Mouse (Mus musculus): ENCODE results near the gene Pbld1. TPM values are rescaled to one million over a fixed set of nuclear protein-coding genes. Genes with fewer than 3 reads are reported as not detected.

Gene Pbld1
- polyA plus RNA-seq, 1 experiment from 2014 or later = 0.95 TPM

GRCm38 (mm10) chr10:63021702-63022101, 38.3 kb upstream of the Pbld1 start:
- Histone ChIP-seq H3K27ac (ENCODE audit: low read length) (no peak overlapping the region), H3K9me3 (ENCODE audit: low read length) (no peaks in the 10 kb centered on the region), H3K36me3 (ENCODE audit: insufficient read depth, low read length) (peaks cover 12% of the 10 kb centered on the region; the same call in 1 of the 2 replicates), H3K4me2 (replicated peaks; ENCODE audit: low read depth, low read length) (peak overlapping the region; percentile 64), H3K9ac (replicated peaks; ENCODE audit: low read depth) (peak overlapping the region; percentile 98; the same call in 1 of the 2 replicates), H3K27me3 (replicated peaks; ENCODE audit: insufficient read depth, low read length) (no peaks in the 10 kb centered on the region), H3K4me3 (ENCODE audit: low read depth, low read length) (peak overlapping the region; percentile 88; the same call in 1 of the 2 replicates), H3K4me1 (ENCODE audit: insufficient read depth, low read depth, low read length) (peaks cover 10% of the 10 kb centered on the region; the same call in 1 of the 2 replicates)
- WGBS = 26% methylated on average over 4 of the region's 4 CpGs
- DNase-seq (ENCODE audit: low spot score) = no peak
- TF ChIP-seq EP300 (IDR thresholded peaks at IDR 0.05) = no peak
- no peak for TF ChIP-seq CTCF (IDR thresholded peaks at IDR 0.05)
- ATAC-seq = no peak

GRCm38 (mm10) chr10:63022541-63023120, 37.3 kb upstream of the Pbld1 start:
- peak overlapping the region; percentile 98 for H3K9ac ChIP-seq (replicated peaks; ENCODE audit: low read depth)
- ATAC-seq (no peak), DNase-seq (ENCODE audit: low spot score) (no peak)
- H3K4me1 ChIP-seq (ENCODE audit: insufficient read depth, low read depth, low read length) = peaks cover 10% of the 10 kb centered on the region; the same call in 1 of the 2 replicates
- under 1% methylated on average over 27 of the region's 27 CpGs for WGBS
- no peaks in the 10 kb centered on the region for H3K27me3 ChIP-seq (replicated peaks; ENCODE audit: insufficient read depth, low read length)
- peak overlapping the region; percentile 99 for H3K27ac ChIP-seq (ENCODE audit: low read length)
- H3K4me2 ChIP-seq (replicated peaks; ENCODE audit: low read depth, low read length) = peak overlapping the region; percentile 64
- H3K36me3 ChIP-seq (ENCODE audit: insufficient read depth, low read length) = 0 out of 2 replicates have a peak, but pooled peaks cover 3% of the 10 kb centered on the region
- peak overlapping the region; percentile 88 for H3K4me3 ChIP-seq (ENCODE audit: low read depth, low read length)
- H3K9me3 ChIP-seq (ENCODE audit: low read length) = no peaks in the 10 kb centered on the region
- no peak for TF ChIP-seq CTCF (IDR thresholded peaks at IDR 0.05)
- TF ChIP-seq EP300 (IDR thresholded peaks at IDR 0.05) = no peak

- DNase-seq (ENCODE audit: low spot score) (peak; percentile 69), ATAC-seq (peak; percentile 27)
- no peak; the same call in 1 of the 2 replicates for TF ChIP-seq EP300 (IDR thresholded peaks at IDR 0.05)
- TF ChIP-seq CTCF (IDR thresholded peaks at IDR 0.05) = no peak
- 4% methylated on average over 26 of the region's 68 CpGs for WGBS
- no peaks in the 10 kb centered on the region for H3K36me3 ChIP-seq (ENCODE audit: insufficient read depth, low read length)
- H3K27me3 ChIP-seq (replicated peaks; ENCODE audit: insufficient read depth, low read length) = no peaks in the 10 kb centered on the region
- H3K4me3 ChIP-seq (ENCODE audit: low read depth, low read length) = peak overlapping the region; percentile 88
- no peaks in the 10 kb centered on the region for H3K9me3 ChIP-seq (ENCODE audit: low read length)
- peak overlapping the region; percentile 64 for H3K4me2 ChIP-seq (replicated peaks; ENCODE audit: low read depth, low read length)
- peak overlapping the region; percentile 98 for H3K9ac ChIP-seq (replicated peaks; ENCODE audit: low read depth)
- H3K27ac ChIP-seq (ENCODE audit: low read length) = peak overlapping the region; percentile 99
- peaks cover 10% of the 10 kb centered on the region; the same call in 1 of the 2 replicates for H3K4me1 ChIP-seq (ENCODE audit: insufficient read depth, low read depth, low read length)
These were observed 36.7 kb upstream of the Pbld1 start for GRCm38 (mm10) chr10:63023121-63023748.

GRCm38 (mm10) chr10:63023749-63024579, 36.0 kb upstream of the Pbld1 start, which contains the start of the genes Hnrnph3 and Pbld2:
TSS of gene Hnrnph3 (minus strand) at chr10:63024217.
TSS of gene Pbld2 (plus strand) at chr10:63024315.
- no peaks in the 10 kb centered on the region for H3K27me3 ChIP-seq (replicated peaks; ENCODE audit: insufficient read depth, low read length)
- no peaks in the 10 kb centered on the region for H3K9me3 ChIP-seq (ENCODE audit: low read length)
- TF ChIP-seq EP300 (IDR thresholded peaks at IDR 0.05) = no peak; the same call in 1 of the 2 replicates
- TF ChIP-seq CTCF (IDR thresholded peaks at IDR 0.05) = no peak
- peak; percentile 98 for DNase-seq (ENCODE audit: low spot score)
- H3K4me1 ChIP-seq (ENCODE audit: insufficient read depth, low read depth, low read length) = peaks cover 10% of the 10 kb centered on the region; the same call in 1 of the 2 replicates
- H3K27ac ChIP-seq (ENCODE audit: low read length) = peak within 1 kb of the TSS; percentile 99
- H3K36me3 ChIP-seq (ENCODE audit: insufficient read depth, low read length) = no peaks in the 10 kb centered on the region
- peak within 1 kb of the TSS; percentile 64 for H3K4me2 ChIP-seq (replicated peaks; ENCODE audit: low read depth, low read length)
- under 1% methylated on average over 35 of the region's 69 CpGs for WGBS
- H3K4me3 ChIP-seq (ENCODE audit: low read depth, low read length) = peak within 1 kb of the TSS; percentile 88
- peak; percentile 94 for ATAC-seq
- peak within 1 kb of the TSS; percentile 98 for H3K9ac ChIP-seq (replicated peaks; ENCODE audit: low read depth)

GRCm38 (mm10) chr10:63024580-63024910, 35.4 kb upstream of the Pbld1 start:
- Histone ChIP-seq H3K4me3 (ENCODE audit: low read depth, low read length) (peak overlapping the region; percentile 88), H3K4me1 (ENCODE audit: insufficient read depth, low read depth, low read length) (peaks cover 10% of the 10 kb centered on the region; the same call in 1 of the 2 replicates), H3K9me3 (ENCODE audit: low read length) (no peaks in the 10 kb centered on the region), H3K4me2 (replicated peaks; ENCODE audit: low read depth, low read length) (peak overlapping the region; percentile 64), H3K27ac (ENCODE audit: low read length) (peak overlapping the region; percentile 99), H3K9ac (replicated peaks; ENCODE audit: low read depth) (peak overlapping the region; percentile 56), H3K27me3 (replicated peaks; ENCODE audit: insufficient read depth, low read length) (no peaks in the 10 kb centered on the region), H3K36me3 (ENCODE audit: insufficient read depth, low read length) (no peaks in the 10 kb centered on the region)
- TF ChIP-seq EP300 (IDR thresholded peaks at IDR 0.05) = no peak
- TF ChIP-seq CTCF (IDR thresholded peaks at IDR 0.05) = peak; percentile 74
- WGBS = 0% methylated on average over 8 of the region's 8 CpGs
- peak; percentile 46 for ATAC-seq
- peak; percentile 77 for DNase-seq (ENCODE audit: low spot score)

All from lung, postnatal 0 days (tissue).